Mouse (Mus musculus): ENCODE results near the gene Jazf1. TPM values are rescaled to one million over a fixed set of nuclear protein-coding genes. Genes with fewer than 3 reads are reported as not detected.

The Jazf1 gene
- polyA plus RNA-seq, 1 experiment = 20.6 TPM

GRCm38 (mm10) chr6:52822625-52823024 is 245.8 kb downstream of the Jazf1 start:
- DNase-seq (ENCODE audit: extremely low spot score in 1 of 2, low spot score in 1 of 2) = no peak

- no peak for DNase-seq (ENCODE audit: extremely low spot score in 1 of 2, low spot score in 1 of 2)
Measured at GRCm38 (mm10) chr6:52819353-52819752, 249.1 kb downstream of the Jazf1 start.

- no peak for DNase-seq (ENCODE audit: extremely low spot score in 1 of 2, low spot score in 1 of 2)
Measured at GRCm38 (mm10) chr6:52818041-52818440, 250.4 kb downstream of the Jazf1 start.

GRCm38 (mm10) chr6:52817203-52817874 is 251.1 kb downstream of the Jazf1 start:
- DNase-seq (ENCODE audit: extremely low spot score in 1 of 2, low spot score in 1 of 2) = no peak

- DNase-seq (ENCODE audit: extremely low spot score in 1 of 2, low spot score in 1 of 2) = no peak
Measured at GRCm38 (mm10) chr6:52805237-52805856, 263.1 kb downstream of the Jazf1 start.

GRCm38 (mm10) chr6:52802181-52802580 is 266.2 kb downstream of the Jazf1 start:
- DNase-seq (ENCODE audit: extremely low spot score in 1 of 2, low spot score in 1 of 2) = no peak

- no peak for DNase-seq (ENCODE audit: extremely low spot score in 1 of 2, low spot score in 1 of 2)
Measured at GRCm38 (mm10) chr6:52797252-52797800, 271.1 kb downstream of the Jazf1 start.

GRCm38 (mm10) chr6:52796691-52797090 is 271.7 kb downstream of the Jazf1 start:
- DNase-seq (ENCODE audit: extremely low spot score in 1 of 2, low spot score in 1 of 2) = no peak

- DNase-seq (ENCODE audit: extremely low spot score in 1 of 2, low spot score in 1 of 2) = no peak
Measured at GRCm38 (mm10) chr6:52796035-52796598, 272.3 kb downstream of the Jazf1 start.

- no peak for DNase-seq (ENCODE audit: extremely low spot score in 1 of 2, low spot score in 1 of 2)
Measured at GRCm38 (mm10) chr6:52795029-52795841, 273.2 kb downstream of the Jazf1 start.

- DNase-seq (ENCODE audit: extremely low spot score in 1 of 2, low spot score in 1 of 2) = no peak
Measured at GRCm38 (mm10) chr6:52792455-52792854, 276.0 kb downstream of the Jazf1 start.

GRCm38 (mm10) chr6:52790781-52791180 is 277.6 kb downstream of the Jazf1 start:
- DNase-seq (ENCODE audit: extremely low spot score in 1 of 2, low spot score in 1 of 2) = no peak

- no peak for DNase-seq (ENCODE audit: extremely low spot score in 1 of 2, low spot score in 1 of 2)
Measured at GRCm38 (mm10) chr6:52790316-52790715, 278.1 kb downstream of the Jazf1 start.

- no peak for DNase-seq (ENCODE audit: extremely low spot score in 1 of 2, low spot score in 1 of 2)
Measured at GRCm38 (mm10) chr6:52779546-52779945, 288.9 kb downstream of the Jazf1 start.

GRCm38 (mm10) chr6:52778523-52778922 is 289.9 kb downstream of the Jazf1 start:
- DNase-seq (ENCODE audit: extremely low spot score in 1 of 2, low spot score in 1 of 2) = no peak

GRCm38 (mm10) chr6:52777034-52777433 is 291.4 kb downstream of the Jazf1 start:
- no peak for DNase-seq (ENCODE audit: extremely low spot score in 1 of 2, low spot score in 1 of 2)

GRCm38 (mm10) chr6:52775956-52776355 is 292.5 kb downstream of the Jazf1 start:
- DNase-seq (ENCODE audit: extremely low spot score in 1 of 2, low spot score in 1 of 2) = no peak

GRCm38 (mm10) chr6:52775350-52775749 is 293.1 kb downstream of the Jazf1 start:
- DNase-seq (ENCODE audit: extremely low spot score in 1 of 2, low spot score in 1 of 2) = peak in 1 of 2 experiments; percentile 33

- no peak for DNase-seq (ENCODE audit: extremely low spot score in 1 of 2, low spot score in 1 of 2)
Measured at GRCm38 (mm10) chr6:52773132-52773531, 295.3 kb downstream of the Jazf1 start.

GRCm38 (mm10) chr6:52770789-52771188 is 297.6 kb downstream of the Jazf1 start:
- DNase-seq (ENCODE audit: extremely low spot score in 1 of 2, low spot score in 1 of 2) = no peak

GRCm38 (mm10) chr6:52765206-52765605 is 303.2 kb downstream of the Jazf1 start:
- DNase-seq (ENCODE audit: extremely low spot score in 1 of 2, low spot score in 1 of 2) = no peak

Measured in frontal cortex, adult 2 months (tissue).